Mouse (Mus musculus) bone marrow macrophage, adult 2 months (primary cell): Measurements from ENCODE around the gene Itpr3. TPM values are rescaled to one million over a fixed set of nuclear protein-coding genes. Genes with fewer than 3 reads are reported as not detected.

Source experiments
- H3K27ac ChIP-seq: 2 replicates; pipeline ENCODE4 v1.5.1; 2012; ENCODE audit warnings: low read depth, low read length; ENCODE audit not compliant: insufficient read depth
- H3K4me1 ChIP-seq: 2 replicates; pipeline ENCODE4 v1.6.1; 2012; ENCODE audit warnings: low read length; ENCODE audit not compliant: control insufficient read depth, insufficient read depth
- H3K4me3 ChIP-seq: 2 replicates; pipeline ENCODE4 v1.5.1; 2012; ENCODE audit warnings: mild to moderate bottlenecking, low read length, moderate library complexity; ENCODE audit not compliant: insufficient read depth
- CTCF ChIP-seq: IDR thresholded peaks from 2 replicates; pipeline ENCODE4 v1.5.1; 2012; ENCODE audit warnings: low read depth, mild to moderate bottlenecking, low read length, moderate library complexity
- POLR2A ChIP-seq: IDR thresholded peaks from 2 replicates; pipeline ENCODE4 v1.6.1; 2012; ENCODE audit warnings: mild to moderate bottlenecking, low read depth, low read length, borderline replicate concordance
- polyA plus RNA-seq: library from polyadenylated mRNA; stranded (reverse); fragments of >200 nt; gene quantifications from 2 replicates; pipeline ENCODE4 v1.2.4, GENCODE M21; 2012; ENCODE audit not compliant: missing spikeins, insufficient read depth, insufficient read length

Gene Itpr3
- polyA plus RNA-seq, 1 experiment = 3.5 TPM

DNA sequence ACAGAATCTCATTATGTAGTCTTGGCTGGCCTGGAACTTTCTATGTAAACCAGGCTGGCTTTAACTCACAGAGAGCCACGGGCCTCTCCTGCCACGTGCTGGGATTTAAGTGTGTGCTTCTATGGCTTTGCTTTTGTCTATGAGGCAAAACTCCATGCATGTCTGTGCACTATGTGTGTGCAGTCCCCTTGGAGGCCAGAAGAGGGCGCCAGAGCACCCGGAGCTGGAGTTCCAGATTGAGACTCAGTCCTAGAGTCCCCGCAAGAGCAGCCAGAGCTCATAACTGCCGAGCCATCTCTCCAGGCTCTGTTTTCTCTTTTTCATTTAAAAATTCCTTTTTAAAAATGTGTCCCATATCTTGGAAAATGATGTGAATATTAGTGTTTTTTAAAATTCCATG is 20.8 kb downstream of the Itpr3 start:
- TF ChIP-seq POLR2A = no peak
- TF ChIP-seq CTCF = peak; percentile 64
- peaks cover 47% of the 10 kb centered on the region for H3K4me1 ChIP-seq
- no peak overlapping the region for H3K4me3 ChIP-seq
- no peak overlapping the region for H3K27ac ChIP-seq

DNA sequence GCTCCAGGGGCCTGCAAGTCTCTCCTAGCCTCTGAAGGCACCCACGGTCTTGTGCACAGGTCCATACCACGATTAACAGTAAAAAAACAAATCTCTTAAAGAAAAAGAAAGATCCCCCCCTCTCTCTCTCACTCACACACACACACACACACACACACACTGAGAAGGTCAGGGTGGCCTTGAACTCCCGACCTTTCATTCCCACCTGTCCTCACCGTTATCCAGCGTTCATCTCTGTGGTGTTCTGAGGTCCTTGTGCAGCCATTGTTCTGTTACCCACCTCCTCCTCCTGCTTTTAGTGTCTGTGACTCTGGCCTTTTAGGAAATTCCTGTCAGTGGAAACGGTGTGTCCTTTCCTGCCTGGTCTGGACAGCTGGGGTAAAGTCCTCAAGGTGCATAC is 21.4 kb downstream of the Itpr3 start:
- TF ChIP-seq CTCF = no peak
- no peak for TF ChIP-seq POLR2A
- no peak overlapping the region for H3K27ac ChIP-seq
- H3K4me1 ChIP-seq = peaks cover 48% of the 10 kb centered on the region
- no peak overlapping the region for H3K4me3 ChIP-seq

DNA sequence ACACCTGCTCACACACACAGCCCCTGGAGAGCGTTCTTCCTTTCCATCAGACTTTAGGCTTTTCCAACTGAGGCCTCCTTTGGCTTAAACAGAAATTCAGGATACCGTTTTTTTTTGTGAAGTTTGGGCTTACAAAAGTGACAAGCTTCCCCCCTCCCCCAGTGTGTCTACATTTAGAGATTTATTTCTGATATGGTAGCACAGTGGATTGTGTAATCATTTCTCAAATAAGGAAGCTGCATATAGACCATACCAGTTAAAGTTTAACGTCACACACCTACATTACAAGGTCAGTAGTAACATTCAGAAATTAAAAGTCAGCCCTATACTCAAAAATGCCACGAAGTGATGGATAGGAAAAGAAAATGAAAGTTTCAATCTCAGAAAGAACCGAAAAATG is 24.8 kb downstream of the Itpr3 start:
- Histone ChIP-seq H3K4me1 (peaks cover 35% of the 10 kb centered on the region), H3K27ac (peak overlapping the region; percentile 83), H3K4me3 (peak overlapping the region; percentile 30; the same call in 1 of the 2 replicates)
- no peak for TF ChIP-seq POLR2A
- no peak for TF ChIP-seq CTCF

DNA sequence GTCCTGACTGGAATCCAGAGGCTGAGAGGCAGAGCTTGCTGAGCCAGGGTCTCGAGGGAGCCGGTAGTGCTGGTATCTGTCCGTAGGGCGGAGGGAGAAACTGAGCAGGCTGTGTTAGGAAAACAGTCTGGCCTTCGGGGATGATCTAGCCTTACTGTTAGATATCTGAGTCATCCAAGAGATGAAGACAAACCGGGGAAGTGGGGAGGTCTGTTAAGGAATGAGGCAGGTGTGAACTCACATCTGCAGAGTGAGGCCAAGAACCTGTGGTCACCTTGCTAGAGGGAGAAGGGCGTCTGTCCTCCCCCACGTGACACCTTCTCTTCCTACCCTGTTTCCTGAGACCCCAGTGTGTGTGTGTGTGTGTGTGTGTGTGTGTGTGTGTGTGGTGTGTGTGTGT is 25.7 kb downstream of the Itpr3 start:
- TF ChIP-seq CTCF (no peak), POLR2A (no peak)
- no peak overlapping the region for H3K4me3 ChIP-seq
- peaks cover 35% of the 10 kb centered on the region for H3K4me1 ChIP-seq
- no peak overlapping the region for H3K27ac ChIP-seq

DNA sequence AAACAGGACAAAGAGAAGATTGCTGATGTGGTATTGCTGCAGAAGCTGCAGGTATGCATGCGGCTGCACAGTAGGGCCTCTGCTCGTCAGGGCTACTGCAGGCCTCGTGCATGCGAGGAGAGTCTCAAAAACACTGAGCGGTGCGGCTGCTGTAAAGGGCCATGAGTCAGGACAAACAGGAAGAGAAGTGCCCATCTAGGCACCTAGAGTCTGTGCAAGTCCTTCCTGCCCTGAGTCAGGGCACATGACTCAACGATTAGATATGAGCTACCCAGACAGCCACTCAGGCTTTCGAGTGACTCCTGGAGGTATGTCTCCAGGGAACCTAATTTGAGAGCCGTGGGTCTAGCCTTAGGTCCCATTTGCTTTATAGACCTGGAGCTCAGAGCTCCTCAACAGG is 26.5 kb downstream of the Itpr3 start:
- TF ChIP-seq POLR2A = no peak
- TF ChIP-seq CTCF = no peak
- peak overlapping the region; percentile 65 for H3K27ac ChIP-seq
- H3K4me1 ChIP-seq = peaks cover 35% of the 10 kb centered on the region
- H3K4me3 ChIP-seq = no peak overlapping the region

DNA sequence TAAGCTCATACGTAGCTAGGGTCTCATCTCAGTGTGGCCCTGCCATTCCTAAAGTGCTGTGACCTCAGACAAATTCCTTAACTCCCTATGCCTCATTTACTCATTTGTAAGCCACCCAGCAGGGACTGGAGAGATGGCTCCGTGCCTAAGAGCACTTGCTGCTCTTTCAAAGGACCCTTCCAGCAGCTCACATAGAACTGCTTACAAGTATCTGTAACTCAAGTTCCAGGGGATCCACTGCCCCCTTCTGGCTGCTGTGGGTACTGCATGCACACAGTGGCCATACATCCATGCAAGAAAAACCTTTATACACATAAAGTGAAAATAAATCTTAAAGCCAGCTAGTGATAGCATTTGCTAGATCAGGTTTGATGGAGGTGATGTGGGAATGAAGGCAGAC is 28.6 kb downstream of the Itpr3 start:
- H3K4me3 ChIP-seq = no peak overlapping the region
- no peak for TF ChIP-seq POLR2A
- TF ChIP-seq CTCF = peak; percentile 75
- H3K27ac ChIP-seq = no peak overlapping the region
- H3K4me1 ChIP-seq = peaks cover 27% of the 10 kb centered on the region

DNA sequence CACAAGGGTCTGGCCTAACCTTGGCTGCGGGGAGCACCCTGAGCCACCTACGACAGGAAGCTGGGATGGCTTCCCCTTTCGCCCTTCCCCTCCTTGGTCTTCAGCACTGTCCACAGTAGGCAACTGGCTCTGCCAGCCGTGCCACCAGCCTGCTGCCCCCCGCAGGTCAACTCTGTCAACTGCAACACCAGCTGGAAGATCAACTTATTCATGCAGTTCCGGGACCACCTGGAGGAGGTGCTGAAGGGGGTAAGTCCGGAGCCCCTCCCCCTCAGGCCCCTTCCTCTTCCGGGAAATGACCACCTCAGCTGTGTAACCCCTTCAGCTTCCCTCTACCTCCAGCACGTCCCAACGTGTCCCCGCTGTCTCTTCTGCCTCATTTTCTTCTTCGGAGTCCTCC is 30.3 kb downstream of the Itpr3 start:
- peak; percentile 14; the same call in 1 of the 2 replicates for TF ChIP-seq CTCF
- no peak for TF ChIP-seq POLR2A
- H3K4me1 ChIP-seq = peaks cover 19% of the 10 kb centered on the region
- no peak overlapping the region for H3K27ac ChIP-seq
- no peak overlapping the region for H3K4me3 ChIP-seq

DNA sequence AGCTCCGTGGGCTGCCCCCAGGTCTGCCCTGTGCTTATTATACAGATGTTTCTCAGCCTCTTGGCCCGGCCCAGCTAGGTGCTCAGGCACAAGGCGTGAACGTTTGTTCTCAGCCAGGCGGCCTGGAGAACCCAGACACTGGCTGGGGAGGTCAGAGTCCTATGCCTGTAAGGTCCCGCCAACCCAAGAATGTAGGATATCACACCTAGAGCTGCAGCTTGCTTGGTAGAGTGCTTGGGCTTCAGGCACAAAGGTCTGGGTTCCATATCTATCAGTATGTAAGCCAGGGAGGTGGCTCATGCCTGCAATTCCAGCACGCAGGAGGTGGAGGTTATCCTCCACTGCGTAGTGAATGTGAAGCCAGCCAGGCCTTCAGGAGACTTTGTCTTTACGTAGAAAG is 33.0 kb downstream of the Itpr3 start:
- Histone ChIP-seq H3K4me3 (no peak overlapping the region), H3K27ac (no peak overlapping the region), H3K4me1 (no peaks in the 10 kb centered on the region)
- TF ChIP-seq CTCF = no peak
- TF ChIP-seq POLR2A = no peak

DNA sequence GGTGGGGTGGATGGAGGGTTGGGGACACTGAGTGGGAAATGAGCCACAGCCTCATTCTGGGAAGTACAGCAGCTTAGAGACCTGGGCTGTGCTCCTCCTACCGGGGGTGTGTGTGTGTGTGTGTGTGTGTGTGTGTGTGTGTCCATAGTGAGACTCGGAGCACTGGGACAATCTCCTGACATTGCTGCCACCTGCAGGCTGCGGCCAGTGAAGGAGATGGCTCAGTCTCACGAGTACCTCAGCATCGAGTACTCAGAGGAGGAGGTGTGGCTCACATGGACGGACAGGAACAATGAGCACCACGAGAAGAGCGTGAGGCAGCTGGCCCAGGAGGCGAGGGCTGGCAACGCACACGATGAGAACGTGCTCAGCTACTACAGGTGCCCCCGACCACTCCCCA is 38.6 kb downstream of the Itpr3 start:
- Histone ChIP-seq H3K27ac (no peak overlapping the region), H3K4me1 (no peaks in the 10 kb centered on the region), H3K4me3 (no peak overlapping the region)
- TF ChIP-seq POLR2A = no peak
- no peak for TF ChIP-seq CTCF

DNA sequence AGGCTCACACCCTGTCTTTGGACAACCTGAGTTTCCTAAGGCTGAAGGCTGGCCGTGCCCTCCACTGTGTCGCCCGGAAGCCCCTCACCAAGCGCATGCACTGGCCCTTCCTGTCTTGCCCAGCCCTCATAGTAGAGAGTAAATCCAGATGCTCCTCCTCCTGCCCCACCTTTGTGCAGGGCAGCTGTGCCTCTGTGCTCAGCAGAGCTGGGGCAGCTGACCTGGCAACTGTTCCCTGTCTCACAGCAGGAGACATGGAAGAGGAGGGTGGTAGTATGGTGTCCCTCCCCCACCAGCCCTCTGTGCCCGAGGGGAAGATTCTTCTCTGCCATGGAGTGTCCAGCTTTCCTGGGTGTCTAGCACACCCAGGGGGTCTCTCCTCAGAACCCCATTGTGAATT is 44.6 kb downstream of the Itpr3 start:
- Histone ChIP-seq H3K4me3 (no peak overlapping the region), H3K4me1 (no peaks in the 10 kb centered on the region), H3K27ac (no peak overlapping the region)
- no peak for TF ChIP-seq POLR2A
- TF ChIP-seq CTCF = no peak
